Mouse (Mus musculus) ES-Bruce4 (cell line): ENCODE data around the gene Bcl2a1b. TPM values are rescaled to one million over a fixed set of nuclear protein-coding genes. Genes with fewer than 3 reads are reported as not detected.
"Not testable (repeated sequence)": the region's sequence is repeated elsewhere in the genome, so short reads cannot be mapped to it uniquely, and the experiment has no call there.

Experiments used
- H3K27ac ChIP-seq: 2 replicates; pipeline ENCODE4 v1.5.1; 2012; ENCODE audit warnings: low read length, inconsistent platforms; ENCODE audit not compliant: insufficient read depth
- H3K27me3 ChIP-seq: 2 replicates; pipeline ENCODE4 v1.6.1; 2012; ENCODE audit warnings: mild to moderate bottlenecking, low read length, inconsistent platforms; ENCODE audit not compliant: control insufficient read depth, poor library complexity, insufficient read depth, severe bottlenecking
- H3K36me3 ChIP-seq: 2 replicates; pipeline ENCODE4 v1.6.1; 2012; ENCODE audit warnings: inconsistent platforms, mild to moderate bottlenecking, low read length, moderate library complexity; ENCODE audit not compliant: control insufficient read depth, poor library complexity, insufficient read depth, severe bottlenecking
- H3K4me1 ChIP-seq: one replicate; pipeline ENCODE4 v1.8.1; 2011; ENCODE audit warnings: low read length; ENCODE audit not compliant: control insufficient read depth, insufficient read depth
- H3K4me3 ChIP-seq: 2 replicates; pipeline ENCODE4 v1.5.1; 2011; ENCODE audit warnings: low read depth, mild to moderate bottlenecking, low read length
- H3K9ac ChIP-seq: 2 replicates; pipeline ENCODE4 v1.6.1; 2012; ENCODE audit warnings: low read depth, mild to moderate bottlenecking, inconsistent platforms; ENCODE audit not compliant: poor library complexity, severe bottlenecking
- H3K9me3 ChIP-seq: replicated peaks from 2 replicates; pipeline ENCODE4 v1.6.1; 2012; ENCODE audit warnings: mild to moderate bottlenecking, low read length, inconsistent platforms; ENCODE audit not compliant: control insufficient read depth, poor library complexity, insufficient read depth, severe bottlenecking
- CTCF ChIP-seq: IDR thresholded peaks from one replicate; pipeline ENCODE4 v1.8.1; 2011; ENCODE audit warnings: low read depth, low read length
- EP300 ChIP-seq: IDR thresholded peaks from 2 replicates; pipeline ENCODE4 v1.6.1; 2011; ENCODE audit warnings: low read depth, low read length; ENCODE audit not compliant: insufficient read depth
- POLR2A ChIP-seq: IDR thresholded peaks from one replicate; pipeline ENCODE4 v1.8.1; 2011; ENCODE audit warnings: low read length; ENCODE audit not compliant: insufficient read depth
- polyA plus RNA-seq: library from polyadenylated mRNA; stranded (reverse); fragments of >200 nt; gene quantifications from 2 replicates; pipeline ENCODE4 v1.2.4, GENCODE M21; 2011; ENCODE audit warnings: low read depth; ENCODE audit not compliant: missing spikeins, insufficient read depth, insufficient read length

Gene Bcl2a1b
- polyA plus RNA-seq, 1 experiment, result not detected

DNA sequence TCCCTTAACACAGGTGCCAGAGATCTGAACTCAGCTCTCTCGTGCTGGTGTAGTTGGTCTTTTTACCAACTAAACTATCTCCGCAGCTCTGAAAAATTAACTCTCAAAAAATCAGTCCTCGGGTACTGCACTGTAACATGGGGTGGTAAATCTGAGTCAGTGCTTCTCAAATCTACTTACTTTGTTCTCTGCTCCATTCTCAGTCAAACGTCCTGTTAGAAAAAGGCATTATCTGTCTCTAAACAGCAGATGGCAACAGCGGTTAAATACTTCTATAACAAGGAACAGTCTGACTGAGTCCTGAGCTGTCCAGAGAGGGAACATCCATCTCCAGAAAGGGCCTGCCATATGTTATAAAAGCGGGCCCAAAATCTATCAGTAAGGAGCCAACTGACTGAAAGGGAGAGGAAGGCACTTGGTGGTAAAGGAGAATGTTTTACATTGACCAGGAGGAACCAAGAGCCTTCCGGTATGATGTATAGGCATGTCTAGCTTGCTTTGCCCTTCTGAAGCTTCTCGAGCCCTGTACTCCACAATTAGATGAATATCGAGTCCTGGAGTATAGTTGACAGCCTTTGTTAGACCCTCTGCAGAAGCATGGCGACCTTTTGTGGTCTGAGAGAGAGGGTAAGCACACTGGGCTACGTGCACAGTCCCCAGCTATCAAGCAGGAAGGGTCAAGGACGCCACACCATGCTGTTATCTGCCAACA, 11.5 kb downstream of the Bcl2a1b start, which contains the start of gene Mthfs:
Gene Mthfs, plus strand, starts transcription at position 324 of the 712 bp plus-strand sequence.
- H3K4me1 ChIP-seq, H3K27me3 ChIP-seq, H3K9me3 ChIP-seq, H3K36me3 ChIP-seq: not testable (repeated sequence)
- H3K27ac ChIP-seq, result peak within 1 kb of the TSS; percentile 82
- H3K4me3 ChIP-seq, result peak within 1 kb of the TSS; percentile 49
- peak within 1 kb of the TSS; percentile 66 for H3K9ac ChIP-seq

GRCm38 (mm10) chr9:89211065-89211858, 12.3 kb downstream of the Bcl2a1b start:
- peak overlapping the region; percentile 72; the same call in 1 of the 2 replicates for H3K27ac ChIP-seq
- H3K4me3 ChIP-seq, result peak overlapping the region; percentile 49
- H3K36me3 ChIP-seq, H3K9me3 ChIP-seq, H3K4me1 ChIP-seq, H3K27me3 ChIP-seq: not testable (repeated sequence)
- H3K9ac ChIP-seq, result peak overlapping the region; percentile 66

- H3K4me1 ChIP-seq, H3K9ac ChIP-seq, H3K27me3 ChIP-seq, H3K27ac ChIP-seq, H3K9me3 ChIP-seq, H3K4me3 ChIP-seq, H3K36me3 ChIP-seq: not testable (repeated sequence)
Measured at GRCm38 (mm10) chr9:89212428-89212827, 13.4 kb downstream of the Bcl2a1b start.

DNA sequence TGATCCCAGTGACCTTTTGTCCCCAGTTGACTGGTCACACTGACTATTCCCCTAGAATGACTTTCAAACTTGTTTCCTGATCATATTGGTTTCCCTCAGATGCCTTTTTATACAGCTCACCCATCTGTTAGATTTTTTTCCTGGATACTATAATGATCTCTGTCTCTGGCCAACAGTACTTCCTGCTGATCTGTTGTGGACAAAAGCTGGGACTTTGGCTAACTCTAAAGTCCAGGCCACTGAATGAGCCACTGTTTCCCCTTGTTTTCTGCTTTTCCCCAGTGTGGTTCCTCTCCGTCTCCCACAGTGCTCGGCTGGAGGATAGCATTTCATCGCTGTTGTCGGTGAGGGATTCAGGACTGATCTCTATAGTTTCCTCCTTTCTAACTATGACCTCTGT, 19.2 kb downstream of the Bcl2a1b start:
- H3K27ac ChIP-seq, result not testable (repeated sequence)

DNA sequence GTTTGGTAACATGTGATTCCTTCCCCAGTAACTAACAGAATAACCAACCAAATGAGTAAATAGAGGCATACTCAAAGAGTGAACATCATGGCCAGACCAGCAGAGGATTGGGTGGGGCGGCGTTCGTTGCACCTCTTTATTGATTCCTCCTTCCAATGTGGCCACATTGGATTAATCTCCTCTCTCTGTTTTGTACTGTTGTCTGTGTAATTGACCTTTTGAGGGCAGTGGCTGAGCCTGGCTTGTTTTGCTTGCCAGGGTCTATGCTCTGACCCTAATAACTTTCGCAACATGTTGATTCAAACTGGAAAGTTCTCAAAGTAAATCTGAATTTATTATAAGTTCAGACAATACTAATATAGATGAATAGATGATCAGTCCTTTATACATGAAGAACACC, 20.7 kb downstream of the Bcl2a1b start:
- H3K27ac ChIP-seq, H3K9ac ChIP-seq, H3K9me3 ChIP-seq, H3K4me3 ChIP-seq, H3K27me3 ChIP-seq, H3K4me1 ChIP-seq, H3K36me3 ChIP-seq: not testable (repeated sequence)

More for the DNA sequence above, 19.2 kb downstream of the Bcl2a1b start:
- not testable (repeated sequence) for H3K9me3 ChIP-seq, H3K4me3 ChIP-seq, H3K9ac ChIP-seq, H3K27me3 ChIP-seq, H3K36me3 ChIP-seq, H3K4me1 ChIP-seq

- not testable (repeated sequence) for H3K36me3 ChIP-seq, H3K4me1 ChIP-seq, H3K27me3 ChIP-seq, H3K4me3 ChIP-seq, H3K9ac ChIP-seq, H3K27ac ChIP-seq, H3K9me3 ChIP-seq
Measured at GRCm38 (mm10) chr9:89220704-89221287, 21.8 kb downstream of the Bcl2a1b start.

GRCm38 (mm10) chr9:89226071-89226470, 27.1 kb downstream of the Bcl2a1b start:
- Histone ChIP-seq H3K27ac (no peak overlapping the region), H3K36me3 (no peaks in the 10 kb centered on the region), H3K9ac (no peak overlapping the region), H3K4me3 (no peak overlapping the region), H3K9me3 (no peaks in the 10 kb centered on the region), H3K27me3 (no peaks in the 10 kb centered on the region), H3K4me1 (no peaks in the 10 kb centered on the region)
- no peak for TF ChIP-seq EP300
- no peak for TF ChIP-seq CTCF
- no peak for TF ChIP-seq POLR2A
